Mouse (Mus musculus) lung, postnatal 0 days (tissue): ENCODE measurements around the gene Nwd1. TPM values are rescaled to one million over a fixed set of nuclear protein-coding genes. Genes with fewer than 3 reads are reported as not detected.
A peak's percentile ranks its signal among the peaks of the same experiment; 100 is the strongest.

Source experiments
- ATAC-seq: fragments of 200-750 bp; cut with Nextera tagmentation; 2 replicates; pipeline ENCODE4 v1.8.0; 2017; ENCODE audit warnings: moderate library complexity
- DNase-seq: peaks from one replicate; pipeline ENCODE4 v3.0.0-alpha.2; 2016; ENCODE audit warnings: low spot score
- H3K27ac ChIP-seq: fragments of 300-500 bp; sonication (generic); 2 replicates; pipeline ENCODE4 v1.5.1; 2014; ENCODE audit warnings: antibody characterized with exemption, mild to moderate bottlenecking, low read length, mixed read lengths
- H3K27me3 ChIP-seq: fragments of 300-500 bp; sonication (generic); replicated peaks from 2 replicates; pipeline ENCODE4 v1.6.1; 2014; ENCODE audit warnings: low read length, mixed read lengths; ENCODE audit not compliant: insufficient read depth
- H3K36me3 ChIP-seq: fragments of 300-500 bp; sonication (generic); 2 replicates; pipeline ENCODE4 v1.6.1; 2014; ENCODE audit warnings: low read length, mixed read lengths; ENCODE audit not compliant: insufficient read depth
- H3K4me1 ChIP-seq: fragments of 300-500 bp; sonication (generic); 2 replicates; pipeline ENCODE4 v1.6.1; 2014; ENCODE audit warnings: antibody characterized with exemption, low read depth, low read length, mixed read lengths; ENCODE audit not compliant: insufficient read depth
- H3K4me2 ChIP-seq: fragments of 300-500 bp; sonication (generic); replicated peaks from 2 replicates; pipeline ENCODE4 v1.6.1; 2014; ENCODE audit warnings: low read depth, mild to moderate bottlenecking, low read length, moderate library complexity, mixed read lengths
- H3K4me3 ChIP-seq: fragments of 300-500 bp; sonication (generic); 2 replicates; pipeline ENCODE4 v1.5.1; 2014; ENCODE audit warnings: low read depth, low read length
- H3K9ac ChIP-seq: fragments of 300-500 bp; sonication (generic); replicated peaks from 2 replicates; pipeline ENCODE4 v1.6.1; 2014; ENCODE audit warnings: low read depth, mild to moderate bottlenecking
- H3K9me3 ChIP-seq: fragments of 300-500 bp; sonication (generic); 2 replicates; pipeline ENCODE4 v1.6.1; 2016; ENCODE audit warnings: low read length, mixed read lengths
- CTCF ChIP-seq: IDR thresholded peaks from 2 replicates; pipeline ENCODE4 v1.5.1; 2016; ENCODE audit warnings: antibody characterized with exemption, mild to moderate bottlenecking
- EP300 ChIP-seq: IDR thresholded peaks from 2 replicates; pipeline ENCODE4 v1.6.1; 2016; ENCODE audit warnings: antibody characterized with exemption, mild to moderate bottlenecking, control low read depth
- WGBS: fragments of 180-500 bp; shearing (Covaris S2); extraction: QIAGEN DNeasy Blood & Tissue Kit; methylation state at CpG from one replicate; pipeline ENCODE4 v1.1.7; 2014; 5-methylcytosine and 5-hydroxymethylcytosine counted together
- polyA plus RNA-seq: library from polyadenylated mRNA; unstranded; fragments of >200 nt; fragmentation: Nextera tagmentation; extraction: Ambion mirVana; gene quantifications from 2 replicates; pipeline ENCODE4 v1.2.1, GENCODE M21; 2015

Gene Nwd1
- polyA plus RNA-seq, 1 experiment from 2014 or later, result 0.05 TPM

DNA sequence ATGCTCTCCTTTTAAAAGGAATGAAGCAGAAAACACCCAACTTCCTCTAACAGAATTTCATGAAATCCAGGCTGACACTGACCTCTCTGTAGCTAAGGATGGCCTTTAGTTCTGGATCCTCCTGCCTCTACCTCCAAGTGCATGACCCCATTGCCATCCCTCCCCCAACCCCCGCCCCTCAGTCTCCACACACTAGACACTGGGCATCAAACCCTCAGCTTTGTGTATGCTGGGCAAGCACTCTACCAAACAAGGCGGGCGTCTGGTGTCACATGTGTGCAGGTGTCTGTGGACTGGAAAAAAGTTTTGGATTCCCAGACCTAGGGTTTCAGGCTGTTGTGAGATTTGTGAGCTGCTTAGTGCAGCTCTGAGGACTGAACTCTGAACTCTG lies 9.0 kb downstream of the Nwd1 start:
- H3K9me3 ChIP-seq, result no peaks in the 10 kb centered on the region
- DNase-seq, result no peak
- no peaks in the 10 kb centered on the region for H3K27me3 ChIP-seq
- no peak overlapping the region for H3K4me3 ChIP-seq
- no peaks in the 10 kb centered on the region; the same call in 1 of the 2 replicates for H3K4me1 ChIP-seq
- 61% methylated on average over 3 of the region's 3 CpGs for WGBS
- no peak overlapping the region for H3K27ac ChIP-seq
- TF ChIP-seq CTCF (no peak), EP300 (no peak)
- H3K4me2 ChIP-seq, result no peak overlapping the region
- H3K36me3 ChIP-seq, result no peaks in the 10 kb centered on the region
- no peak overlapping the region for H3K9ac ChIP-seq
- ATAC-seq, result no peak

- H3K9me3 ChIP-seq, result no peaks in the 10 kb centered on the region
- H3K4me3 ChIP-seq, result no peak overlapping the region
- no peaks in the 10 kb centered on the region for H3K27me3 ChIP-seq
- 68% methylated on average over 2 of the region's 2 CpGs for WGBS
- no peak overlapping the region for H3K27ac ChIP-seq
- ATAC-seq (no peak), DNase-seq (no peak)
- no peaks in the 10 kb centered on the region; the same call in 1 of the 2 replicates for H3K4me1 ChIP-seq
- TF ChIP-seq EP300 (no peak), CTCF (peak; percentile 38)
- H3K4me2 ChIP-seq, result no peak overlapping the region
- H3K9ac ChIP-seq, result no peak overlapping the region
- no peaks in the 10 kb centered on the region for H3K36me3 ChIP-seq
Observed at GRCm38 (mm10) chr8:72659967-72660366, 13.5 kb downstream of the Nwd1 start.

- Histone ChIP-seq H3K4me1 (no peaks in the 10 kb centered on the region), H3K4me3 (no peak overlapping the region), H3K27ac (no peak overlapping the region), H3K9ac (no peak overlapping the region), H3K36me3 (no peaks in the 10 kb centered on the region), H3K27me3 (no peaks in the 10 kb centered on the region), H3K9me3 (no peaks in the 10 kb centered on the region), H3K4me2 (no peak overlapping the region)
- ATAC-seq, result peak; percentile 48
- no peak for TF ChIP-seq CTCF
- peak; percentile 20 for DNase-seq
- WGBS, result 58% methylated on average over 3 of the region's 3 CpGs
Observed at GRCm38 (mm10) chr8:72664107-72664652, 17.7 kb downstream of the Nwd1 start.

DNA sequence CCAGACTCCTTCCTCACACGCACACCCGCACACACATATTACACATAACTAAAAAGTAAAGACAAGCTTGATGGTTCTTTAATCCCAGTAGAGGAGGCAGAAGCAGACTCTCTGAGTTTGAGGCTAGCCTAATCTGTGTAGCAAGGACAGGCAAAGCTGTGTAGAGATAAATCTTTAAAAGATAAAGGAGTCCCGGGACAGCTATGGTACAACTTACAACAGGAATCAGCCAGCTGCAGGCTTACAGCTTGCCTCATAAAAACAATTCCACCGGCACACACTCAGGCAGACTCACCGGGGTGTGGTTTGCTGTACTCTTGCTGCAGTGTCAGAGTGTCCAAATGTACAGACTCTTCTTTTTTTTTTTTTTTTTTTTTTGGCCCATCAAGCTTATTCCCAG lies 18.2 kb downstream of the Nwd1 start:
- Histone ChIP-seq H3K9ac (no peak overlapping the region), H3K4me1 (no peaks in the 10 kb centered on the region), H3K4me3 (no peak overlapping the region), H3K27ac (no peak overlapping the region), H3K36me3 (no peaks in the 10 kb centered on the region), H3K27me3 (no peaks in the 10 kb centered on the region), H3K9me3 (no peaks in the 10 kb centered on the region), H3K4me2 (no peak overlapping the region)
- no peak for TF ChIP-seq CTCF
- 54% methylated on average over 5 of the region's 5 CpGs for WGBS
- ATAC-seq (no peak), DNase-seq (no peak)

DNA sequence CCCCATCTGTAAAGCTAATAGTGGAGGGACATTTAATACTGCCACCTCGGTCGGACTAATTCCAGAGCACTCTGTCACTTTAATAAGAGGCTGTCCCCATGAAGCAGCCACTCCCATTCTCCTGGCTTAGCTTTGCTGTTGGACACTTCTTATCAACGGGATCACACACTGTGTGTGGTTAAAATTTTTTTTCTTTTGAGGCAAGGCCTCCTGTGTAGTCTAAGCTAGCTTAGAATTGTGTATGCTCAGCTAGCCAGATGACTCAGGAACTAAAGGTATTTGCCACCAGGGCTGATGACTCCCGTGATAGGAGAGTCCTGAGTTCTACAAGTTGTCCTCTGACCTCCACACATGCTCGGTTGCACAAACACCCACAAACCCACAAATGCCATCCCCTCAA lies 18.9 kb downstream of the Nwd1 start:
- Histone ChIP-seq H3K9me3 (no peaks in the 10 kb centered on the region), H3K4me2 (no peak overlapping the region), H3K4me3 (no peak overlapping the region), H3K27me3 (no peaks in the 10 kb centered on the region), H3K4me1 (no peaks in the 10 kb centered on the region), H3K36me3 (no peaks in the 10 kb centered on the region), H3K27ac (no peak overlapping the region), H3K9ac (no peak overlapping the region)
- DNase-seq (peak; percentile 16), ATAC-seq (peak; percentile 36)
- TF ChIP-seq EP300, result no peak
- TF ChIP-seq CTCF, result no peak
- WGBS, result 30% methylated on average over 5 of the region's 5 CpGs

DNA sequence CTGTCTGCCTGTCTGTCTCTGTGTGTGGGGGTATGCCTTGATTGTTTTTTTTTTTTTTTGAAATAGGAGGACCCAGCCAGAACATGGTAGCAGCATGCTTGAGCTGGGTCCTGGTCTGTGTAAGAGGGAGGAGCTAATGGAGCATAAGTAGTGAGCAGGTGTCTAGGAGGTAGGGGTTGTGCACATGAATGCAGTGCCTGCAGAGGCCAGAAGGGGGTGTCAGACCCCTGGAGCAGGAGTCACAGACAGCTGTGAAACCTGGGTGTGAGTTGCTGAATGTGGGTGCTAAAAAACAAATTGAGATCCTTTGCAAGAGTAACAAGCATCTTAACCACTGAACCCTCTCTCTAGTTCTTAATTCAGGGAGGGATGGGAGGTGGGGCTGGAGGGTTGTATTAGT lies 22.4 kb downstream of the Nwd1 start:
- Histone ChIP-seq H3K4me1 (no peaks in the 10 kb centered on the region), H3K27me3 (no peaks in the 10 kb centered on the region)
- ATAC-seq, result no peak

DNA sequence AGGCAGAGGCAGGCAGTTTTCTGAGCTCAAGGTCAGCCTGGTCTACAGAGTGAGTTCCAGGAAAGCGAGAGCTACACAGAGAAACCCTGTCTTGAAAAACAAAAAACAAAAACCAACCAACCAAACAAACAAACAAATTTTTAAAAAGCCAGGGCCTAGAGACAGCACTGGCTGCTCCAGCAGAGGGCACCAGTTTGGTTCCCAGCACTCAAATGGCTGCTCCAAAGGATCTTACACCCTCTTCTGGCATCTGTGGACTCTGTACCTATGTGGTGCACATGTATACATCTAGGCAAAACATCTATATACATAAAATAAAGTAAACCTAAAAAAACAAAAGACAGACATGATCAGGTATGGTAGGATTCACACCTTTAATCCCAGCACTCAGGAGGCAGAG lies 26.3 kb downstream of the Nwd1 start:
- 78% methylated on average over 1 of the region's 1 CpGs for WGBS
- peak; percentile 13; the same call in 1 of the 2 replicates for TF ChIP-seq CTCF
- no peak for TF ChIP-seq EP300
- H3K36me3 ChIP-seq, result no peaks in the 10 kb centered on the region
- H3K27ac ChIP-seq, result no peak overlapping the region
- H3K4me2 ChIP-seq, result no peak overlapping the region
- ATAC-seq, result no peak
- DNase-seq, result no peak
- H3K4me1 ChIP-seq, result no peaks in the 10 kb centered on the region
- no peak overlapping the region for H3K4me3 ChIP-seq
- no peak overlapping the region for H3K9ac ChIP-seq
- H3K9me3 ChIP-seq, result no peaks in the 10 kb centered on the region
- H3K27me3 ChIP-seq, result no peaks in the 10 kb centered on the region

More for the DNA sequence above, 22.4 kb downstream of the Nwd1 start:
- no peak overlapping the region for H3K9ac ChIP-seq
- TF ChIP-seq EP300 (no peak), CTCF (no peak)
- no peak overlapping the region for H3K27ac ChIP-seq
- no peak overlapping the region for H3K4me2 ChIP-seq
- no peak overlapping the region for H3K4me3 ChIP-seq
- no peak for DNase-seq
- no peaks in the 10 kb centered on the region for H3K9me3 ChIP-seq
- H3K36me3 ChIP-seq, result no peaks in the 10 kb centered on the region
